Mouse (Mus musculus): Measurements from ENCODE around the gene Gm21970. TPM values are rescaled to one million over a fixed set of nuclear protein-coding genes. Genes with fewer than 3 reads are reported as not detected.

Gene Gm21970
- total and polyA plus RNA-seq, 3 experiments: 8.9 TPM; not detected in 2

DNA sequence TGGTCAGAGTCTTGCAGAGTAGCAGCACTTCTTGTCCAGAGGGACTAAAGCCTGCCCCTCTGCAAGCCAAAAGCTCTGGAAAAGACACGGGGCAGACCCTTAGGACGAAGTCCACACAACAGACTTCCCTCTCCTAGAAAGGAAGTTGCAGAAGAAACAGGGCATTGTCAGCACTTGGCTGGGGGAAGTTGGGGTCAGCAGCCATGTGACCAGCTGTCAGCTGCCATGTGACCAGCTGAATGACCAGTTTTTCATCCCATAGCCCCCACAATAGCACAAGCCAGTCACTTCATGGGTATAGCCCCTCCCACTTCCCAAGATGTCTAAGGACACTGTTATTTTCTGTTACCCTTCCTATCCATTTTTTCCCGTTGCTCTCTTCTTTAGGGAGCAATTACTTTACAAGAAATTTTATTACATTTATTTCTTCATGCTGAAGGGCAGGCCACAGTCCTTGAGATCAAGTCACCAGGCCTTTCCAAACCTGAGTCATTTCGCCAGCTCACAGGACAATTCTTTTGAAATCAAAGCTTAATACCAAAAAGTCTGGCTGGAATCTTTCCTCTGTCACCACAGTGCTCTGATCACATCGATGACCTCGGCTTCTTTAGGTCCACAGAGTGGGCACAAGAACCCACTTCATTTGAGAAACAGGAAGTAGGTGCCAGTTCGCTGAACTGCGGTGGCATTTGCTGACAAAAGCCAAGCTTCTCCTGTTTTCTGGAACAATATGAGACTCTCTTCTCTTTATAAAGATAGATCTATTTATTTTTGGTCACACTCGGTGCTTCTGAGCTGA lies 24.1 kb downstream of the Gm21970 start:
- Histone ChIP-seq H3K4me3 (ENCODE audit: low read depth, low read length) (no peak overlapping the region), H3K27me3 (ENCODE audit: insufficient read depth, low read length) (no peaks in the 10 kb centered on the region), H3K36me3 (replicated peaks) (peaks cover 96% of the 10 kb centered on the region), H3K4me1 (ENCODE audit: insufficient read depth, low read depth, low read length) (peaks cover 59% of the 10 kb centered on the region), H3K9me3 (replicated peaks) (no peaks in the 10 kb centered on the region)
- ATAC-seq (ENCODE audit: extremely low read depth, insufficient number of reproducible peaks, low FRiP score, poor library complexity, severe bottlenecking): no peak
- TF ChIP-seq TAL1 (conservative IDR thresholded peaks at IDR 0.05; ENCODE audit: low read depth, low read length): no peak
- no peak for TF ChIP-seq GATA2 (IDR thresholded peaks at IDR 0.05; ENCODE audit: borderline replicate concordance, low read depth, low read length)
- TF ChIP-seq POLR2AphosphoS5 (IDR thresholded peaks at IDR 0.05; ENCODE audit: insufficient replicate concordance, low read depth, low read length): no peak
- TF ChIP-seq GATA1 (IDR thresholded peaks at IDR 0.05; ENCODE audit: borderline replicate concordance, low read length): no peak
- no peak for TF ChIP-seq CTCF (IDR thresholded peaks at IDR 0.05; ENCODE audit: low read depth, low read length)
- DNase-seq (ENCODE audit: low spot score): no peak

DNA sequence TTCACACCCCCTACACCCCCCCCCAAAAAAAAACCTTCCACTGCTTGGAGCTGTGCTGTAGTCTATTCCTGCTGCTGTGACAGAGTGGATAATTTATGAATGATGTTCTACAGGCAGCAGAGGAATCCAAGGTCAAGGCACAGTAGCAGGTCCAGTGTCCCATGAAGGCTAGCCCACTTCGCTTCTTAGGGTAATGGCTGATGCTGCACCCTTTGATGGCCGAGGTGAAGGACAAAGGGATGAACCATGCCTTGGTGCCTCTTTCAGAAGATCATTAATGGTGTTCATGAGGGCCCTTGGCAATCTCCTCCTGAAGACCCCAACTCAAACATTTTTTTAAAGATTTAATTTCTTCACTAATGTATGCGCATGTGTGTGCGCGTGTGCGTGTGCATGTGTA lies 24.8 kb downstream of the Gm21970 start:
- H3K4me3 ChIP-seq (ENCODE audit: low read depth, low read length): no peak overlapping the region

DNA sequence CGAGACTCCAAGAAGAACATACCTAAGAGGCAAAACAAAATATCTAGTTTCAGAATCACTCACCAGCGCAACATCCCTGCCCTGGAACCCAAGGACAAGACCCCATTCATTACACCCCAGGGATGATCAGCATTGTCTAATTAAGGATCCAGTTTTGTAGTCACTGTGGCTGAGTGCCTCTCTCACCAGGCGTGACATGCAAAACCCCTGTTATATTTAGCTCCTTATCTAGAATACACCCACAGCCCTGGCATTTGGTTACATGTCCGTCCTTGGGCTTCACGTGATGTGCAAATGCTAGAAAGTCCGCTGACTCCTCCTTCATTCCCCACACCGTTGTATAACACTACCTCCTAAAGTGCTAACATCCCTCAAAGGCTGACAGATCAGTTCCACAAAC lies 25.4 kb downstream of the Gm21970 start:
- no peak for DNase-seq (ENCODE audit: low spot score)
- peak; percentile 22; the same call in 1 of the 2 replicates for ATAC-seq (ENCODE audit: extremely low read depth, insufficient number of reproducible peaks, low FRiP score, poor library complexity, severe bottlenecking)
- TF ChIP-seq CTCF (IDR thresholded peaks at IDR 0.05; ENCODE audit: low read depth, low read length) (no peak), GATA1 (IDR thresholded peaks at IDR 0.05; ENCODE audit: borderline replicate concordance, low read length) (no peak), POLR2AphosphoS5 (IDR thresholded peaks at IDR 0.05; ENCODE audit: insufficient replicate concordance, low read depth, low read length) (no peak), GATA2 (IDR thresholded peaks at IDR 0.05; ENCODE audit: borderline replicate concordance, low read depth, low read length) (no peak), TAL1 (conservative IDR thresholded peaks at IDR 0.05; ENCODE audit: low read depth, low read length) (no peak)

More for the DNA sequence above, 24.8 kb downstream of the Gm21970 start:
- Histone ChIP-seq H3K9me3 (replicated peaks) (no peaks in the 10 kb centered on the region), H3K27me3 (ENCODE audit: insufficient read depth, low read length) (no peaks in the 10 kb centered on the region), H3K4me1 (ENCODE audit: insufficient read depth, low read depth, low read length) (peaks cover 56% of the 10 kb centered on the region), H3K36me3 (replicated peaks) (peaks cover 94% of the 10 kb centered on the region)
- no peak for ATAC-seq (ENCODE audit: extremely low read depth, insufficient number of reproducible peaks, low FRiP score, poor library complexity, severe bottlenecking)
- no peak for DNase-seq (ENCODE audit: low spot score)
- TF ChIP-seq GATA1 (IDR thresholded peaks at IDR 0.05; ENCODE audit: borderline replicate concordance, low read length) (no peak), TAL1 (conservative IDR thresholded peaks at IDR 0.05; ENCODE audit: low read depth, low read length) (no peak), CTCF (IDR thresholded peaks at IDR 0.05; ENCODE audit: low read depth, low read length) (no peak), GATA2 (IDR thresholded peaks at IDR 0.05; ENCODE audit: borderline replicate concordance, low read depth, low read length) (no peak), POLR2AphosphoS5 (IDR thresholded peaks at IDR 0.05; ENCODE audit: insufficient replicate concordance, low read depth, low read length) (no peak)

DNA sequence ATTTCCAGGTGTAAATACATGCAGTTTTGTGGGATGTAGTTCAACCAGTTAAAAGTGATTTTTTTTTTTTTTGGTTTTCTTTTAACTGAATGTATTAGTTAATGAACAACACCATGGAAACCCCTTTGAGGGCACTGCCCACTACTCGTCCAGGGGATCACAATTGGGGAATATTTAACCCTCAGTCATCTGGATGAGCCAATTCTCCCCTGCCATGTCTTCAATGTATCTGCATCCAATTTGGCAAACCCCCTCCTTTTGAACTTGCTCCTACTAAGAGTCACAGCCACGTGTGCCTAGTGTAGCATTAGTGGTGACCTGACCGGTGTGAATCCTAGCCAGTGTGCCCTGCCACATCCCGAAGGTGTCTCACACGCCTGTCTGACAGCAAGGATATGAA lies 27.0 kb downstream of the Gm21970 start:
- ATAC-seq (ENCODE audit: extremely low read depth, insufficient number of reproducible peaks, low FRiP score, poor library complexity, severe bottlenecking): no peak
- no peaks in the 10 kb centered on the region for H3K27me3 ChIP-seq (ENCODE audit: insufficient read depth, low read length)
- no peak overlapping the region for H3K4me3 ChIP-seq (ENCODE audit: low read depth, low read length)
- peaks cover 45% of the 10 kb centered on the region for H3K4me1 ChIP-seq (ENCODE audit: insufficient read depth, low read depth, low read length)
- TF ChIP-seq CTCF (IDR thresholded peaks at IDR 0.05; ENCODE audit: low read depth, low read length): no peak
- TF ChIP-seq TAL1 (conservative IDR thresholded peaks at IDR 0.05; ENCODE audit: low read depth, low read length): no peak
- TF ChIP-seq GATA2 (IDR thresholded peaks at IDR 0.05; ENCODE audit: borderline replicate concordance, low read depth, low read length): no peak
- TF ChIP-seq POLR2AphosphoS5 (IDR thresholded peaks at IDR 0.05; ENCODE audit: insufficient replicate concordance, low read depth, low read length): no peak
- no peak for TF ChIP-seq GATA1 (IDR thresholded peaks at IDR 0.05; ENCODE audit: borderline replicate concordance, low read length)
- H3K9me3 ChIP-seq (replicated peaks): no peaks in the 10 kb centered on the region
- DNase-seq (ENCODE audit: low spot score): no peak
- peaks cover 93% of the 10 kb centered on the region for H3K36me3 ChIP-seq (replicated peaks)

More for the DNA sequence above, 25.4 kb downstream of the Gm21970 start:
- Histone ChIP-seq H3K27me3 (ENCODE audit: insufficient read depth, low read length) (no peaks in the 10 kb centered on the region), H3K4me3 (ENCODE audit: low read depth, low read length) (no peak overlapping the region), H3K36me3 (replicated peaks) (peaks cover 94% of the 10 kb centered on the region), H3K9me3 (replicated peaks) (no peaks in the 10 kb centered on the region), H3K4me1 (ENCODE audit: insufficient read depth, low read depth, low read length) (peaks cover 58% of the 10 kb centered on the region)

DNA sequence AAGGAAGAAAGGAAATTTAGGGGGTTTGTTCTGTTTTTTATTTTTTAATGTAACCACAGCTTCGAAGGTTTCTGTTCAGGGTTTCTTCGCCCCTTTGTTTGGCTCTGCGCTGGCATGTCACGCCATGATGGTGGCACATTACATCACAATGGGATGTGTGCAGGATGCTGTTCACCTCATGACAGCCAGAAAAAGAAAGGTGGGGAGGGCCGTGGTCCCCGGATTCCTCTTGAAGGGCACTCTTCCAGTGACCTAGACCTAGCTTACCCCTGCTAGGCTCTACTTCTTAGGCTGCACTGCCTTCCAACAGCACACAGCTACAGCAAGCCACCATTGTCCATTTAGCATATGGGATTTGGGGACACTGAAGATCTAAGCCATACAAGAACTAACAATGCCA lies 34.3 kb downstream of the Gm21970 start:
- no peak for ATAC-seq (ENCODE audit: extremely low read depth, insufficient number of reproducible peaks, low FRiP score, poor library complexity, severe bottlenecking)
- TF ChIP-seq CTCF (IDR thresholded peaks at IDR 0.05; ENCODE audit: low read depth, low read length) (no peak), GATA2 (IDR thresholded peaks at IDR 0.05; ENCODE audit: borderline replicate concordance, low read depth, low read length) (no peak), TAL1 (conservative IDR thresholded peaks at IDR 0.05; ENCODE audit: low read depth, low read length) (no peak), POLR2AphosphoS5 (IDR thresholded peaks at IDR 0.05; ENCODE audit: insufficient replicate concordance, low read depth, low read length) (no peak), GATA1 (IDR thresholded peaks at IDR 0.05; ENCODE audit: borderline replicate concordance, low read length) (no peak)
- H3K4me1 ChIP-seq (ENCODE audit: insufficient read depth, low read depth, low read length): peaks cover 11% of the 10 kb centered on the region; the same call in 1 of the 2 replicates
- no peak for DNase-seq (ENCODE audit: low spot score)
- no peaks in the 10 kb centered on the region for H3K27me3 ChIP-seq (ENCODE audit: insufficient read depth, low read length)
- no peak overlapping the region for H3K4me3 ChIP-seq (ENCODE audit: low read depth, low read length)
- no peaks in the 10 kb centered on the region; the same call in 1 of the 2 replicates for H3K9me3 ChIP-seq (replicated peaks)
- H3K36me3 ChIP-seq (replicated peaks): peaks cover 79% of the 10 kb centered on the region

DNA sequence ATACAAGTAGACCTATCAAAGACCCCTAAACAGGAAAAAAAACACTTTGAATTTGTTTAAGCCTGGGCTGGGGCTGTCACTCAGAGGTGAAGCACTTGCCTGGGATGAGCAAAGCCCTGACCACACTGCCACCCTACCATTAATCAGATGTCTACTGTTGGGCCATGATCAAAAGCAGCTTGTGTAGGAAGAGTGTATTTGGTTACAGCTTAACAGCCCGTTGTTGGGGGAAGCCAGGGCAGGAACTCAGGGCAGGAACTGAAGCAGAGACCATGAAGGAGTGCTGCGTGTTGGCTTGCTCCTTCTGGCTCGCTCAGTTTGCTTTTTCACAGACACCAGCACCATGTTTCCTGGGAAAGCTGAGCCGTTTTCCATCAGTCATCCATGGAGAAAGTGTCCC lies 35.1 kb downstream of the Gm21970 start:
- Histone ChIP-seq H3K27me3 (ENCODE audit: insufficient read depth, low read length) (no peaks in the 10 kb centered on the region), H3K9me3 (replicated peaks) (no peaks in the 10 kb centered on the region; the same call in 1 of the 2 replicates), H3K4me1 (ENCODE audit: insufficient read depth, low read depth, low read length) (peaks cover 11% of the 10 kb centered on the region; the same call in 1 of the 2 replicates), H3K4me3 (ENCODE audit: low read depth, low read length) (no peak overlapping the region), H3K36me3 (replicated peaks) (peaks cover 73% of the 10 kb centered on the region)
- no peak for TF ChIP-seq TAL1 (conservative IDR thresholded peaks at IDR 0.05; ENCODE audit: low read depth, low read length)
- TF ChIP-seq GATA2 (IDR thresholded peaks at IDR 0.05; ENCODE audit: borderline replicate concordance, low read depth, low read length): no peak
- no peak for TF ChIP-seq CTCF (IDR thresholded peaks at IDR 0.05; ENCODE audit: low read depth, low read length)
- no peak for TF ChIP-seq GATA1 (IDR thresholded peaks at IDR 0.05; ENCODE audit: borderline replicate concordance, low read length)
- no peak for TF ChIP-seq POLR2AphosphoS5 (IDR thresholded peaks at IDR 0.05; ENCODE audit: insufficient replicate concordance, low read depth, low read length)
- ATAC-seq (ENCODE audit: extremely low read depth, insufficient number of reproducible peaks, low FRiP score, poor library complexity, severe bottlenecking): no peak
- no peak for DNase-seq (ENCODE audit: low spot score)

All from G1E (cell line).